Mouse (Mus musculus) heart, embryonic 12.5 days (tissue): ENCODE results near the gene Ubp1. TPM values are rescaled to one million over a fixed set of nuclear protein-coding genes. Genes with fewer than 3 reads are reported as not detected.

Source experiments
- ATAC-seq: fragments of 200-750 bp; cut with Nextera tagmentation; 2 replicates; pipeline ENCODE4 v1.8.0; 2017; ENCODE audit warnings: moderate TSS enrichment, moderate library complexity; ENCODE audit not compliant: insufficient number of reproducible peaks, low FRiP score
- H3K27ac ChIP-seq: fragments of 300-500 bp; sonication (generic); 2 replicates; pipeline ENCODE4 v1.5.1; 2016; ENCODE audit warnings: mild to moderate bottlenecking, moderate library complexity; ENCODE audit not compliant: poor library complexity, severe bottlenecking
- H3K27me3 ChIP-seq: fragments of 300-500 bp; sonication (generic); replicated peaks from 2 replicates; pipeline ENCODE4 v1.6.1; 2016; ENCODE audit warnings: mild to moderate bottlenecking, moderate library complexity
- H3K36me3 ChIP-seq: fragments of 300-500 bp; sonication (generic); 2 replicates; pipeline ENCODE4 v1.6.1; 2016; ENCODE audit warnings: mild to moderate bottlenecking, moderate library complexity
- H3K4me1 ChIP-seq: fragments of 300-500 bp; sonication (generic); replicated peaks from 2 replicates; pipeline ENCODE4 v1.6.1; 2016; ENCODE audit warnings: mild to moderate bottlenecking
- H3K4me2 ChIP-seq: fragments of 300-500 bp; sonication (generic); 2 replicates; pipeline ENCODE4 v1.6.1; 2016; ENCODE audit warnings: mild to moderate bottlenecking, moderate library complexity
- H3K4me3 ChIP-seq: fragments of 300-500 bp; sonication (generic); 2 replicates; pipeline ENCODE4 v1.5.1; 2016; ENCODE audit warnings: mild to moderate bottlenecking
- H3K9ac ChIP-seq: fragments of 300-500 bp; sonication (generic); 2 replicates; pipeline ENCODE4 v1.6.1; 2016; ENCODE audit warnings: mild to moderate bottlenecking, moderate library complexity
- H3K9me3 ChIP-seq: fragments of 300-500 bp; sonication (generic); replicated peaks from 2 replicates; pipeline ENCODE4 v1.6.1; 2016; ENCODE audit warnings: mild to moderate bottlenecking, moderate library complexity
- WGBS: fragments of 180-500 bp; shearing (Covaris S2); methylation state at CpG from one replicate; pipeline ENCODE4 v1.1.7; 2016; 5-methylcytosine and 5-hydroxymethylcytosine counted together
- polyA plus RNA-seq: library from polyadenylated mRNA; unstranded; fragments of >200 nt; fragmentation: Nextera tagmentation; extraction: Ambion mirVana; gene quantifications from 2 replicates; pipeline ENCODE4 v1.2.1, GENCODE M21; 2016

Ubp1 gene
- polyA plus RNA-seq, 1 experiment from 2014 or later, result 34.3 TPM

DNA sequence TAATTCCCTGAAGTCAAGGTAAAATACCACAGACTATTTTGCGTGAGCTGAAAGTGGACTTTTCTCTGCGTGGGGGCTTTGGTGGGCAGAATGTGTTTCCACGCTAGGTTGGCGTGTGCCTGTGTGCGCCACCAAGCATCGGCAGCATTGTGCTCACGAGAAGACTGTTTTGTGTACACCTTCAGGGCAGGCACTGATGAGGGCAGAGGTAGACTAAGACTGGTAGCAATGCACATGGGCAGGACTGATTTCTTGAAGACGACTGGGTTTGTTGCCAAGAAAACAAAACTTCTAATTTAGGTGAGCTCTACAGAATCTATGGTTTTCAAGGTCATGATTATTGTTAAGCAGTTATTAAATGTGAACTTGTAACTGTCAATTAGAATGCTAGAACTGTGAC is 38.7 kb downstream of the Ubp1 start:
- Histone ChIP-seq H3K27ac (peak overlapping the region; percentile 9; the same call in 1 of the 2 replicates), H3K4me2 (no peak overlapping the region), H3K9ac (no peak overlapping the region), H3K36me3 (peaks cover 81% of the 10 kb centered on the region), H3K4me3 (no peak overlapping the region), H3K9me3 (no peaks in the 10 kb centered on the region), H3K4me1 (no peaks in the 10 kb centered on the region), H3K27me3 (no peaks in the 10 kb centered on the region)
- no peak for ATAC-seq
- 80% methylated on average over 8 of the region's 8 CpGs for WGBS

DNA sequence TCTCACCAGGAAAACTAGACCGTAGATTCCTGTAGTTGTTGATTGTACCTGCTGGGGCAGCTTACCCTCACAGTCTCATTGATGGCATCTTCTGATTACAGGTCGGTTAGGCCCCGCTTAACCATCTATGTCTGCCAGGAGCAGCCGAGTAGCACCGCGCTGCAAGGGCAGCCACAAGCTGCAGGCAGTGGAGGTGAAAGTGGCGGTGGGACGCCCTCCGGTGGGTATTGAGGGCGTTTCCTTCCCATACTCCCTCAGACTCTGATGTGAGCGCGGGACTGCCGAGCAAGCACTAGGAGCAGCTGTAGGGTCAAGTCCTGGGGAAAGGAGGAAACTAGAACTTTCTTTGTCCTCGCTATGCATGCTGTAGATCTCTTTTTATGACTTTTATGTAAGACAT is 39.3 kb downstream of the Ubp1 start:
- Histone ChIP-seq H3K27ac (no peak overlapping the region), H3K4me2 (0 out of 2 replicates have a peak overlapping the region, but pooled peaks have one; percentile 0), H3K9ac (no peak overlapping the region), H3K27me3 (no peaks in the 10 kb centered on the region), H3K4me3 (peak overlapping the region; percentile 11; the same call in 1 of the 2 replicates), H3K36me3 (peaks cover 82% of the 10 kb centered on the region), H3K4me1 (no peaks in the 10 kb centered on the region), H3K9me3 (no peaks in the 10 kb centered on the region)
- WGBS, result 88% methylated on average over 14 of the region's 14 CpGs
- ATAC-seq, result peak; percentile 74; the same call in 1 of the 2 replicates

DNA sequence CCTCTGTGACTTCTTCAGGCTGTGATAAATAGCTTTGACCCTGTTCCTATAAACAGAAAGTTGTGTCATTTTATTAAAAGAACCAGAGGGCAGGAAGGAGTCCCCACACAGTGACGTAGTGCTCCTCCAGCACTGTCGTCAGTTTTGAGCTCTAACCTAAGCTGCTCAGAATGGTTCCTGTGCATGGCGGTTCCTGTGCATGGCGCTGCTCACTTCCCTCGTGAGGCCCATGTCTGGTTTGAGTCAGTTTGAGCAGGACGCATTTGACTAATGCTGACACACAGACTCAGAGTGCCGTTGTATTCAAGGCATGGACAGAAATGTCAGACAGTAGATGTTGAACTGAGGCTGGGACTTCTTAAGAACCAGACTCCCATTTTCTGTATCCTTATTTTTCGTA is 40.9 kb downstream of the Ubp1 start:
- Histone ChIP-seq H3K9ac (no peak overlapping the region), H3K4me1 (no peaks in the 10 kb centered on the region), H3K9me3 (no peaks in the 10 kb centered on the region), H3K4me2 (no peak overlapping the region), H3K36me3 (peaks cover 85% of the 10 kb centered on the region), H3K27ac (no peak overlapping the region), H3K4me3 (no peak overlapping the region), H3K27me3 (no peaks in the 10 kb centered on the region)
- ATAC-seq, result no peak
- WGBS, result 73% methylated on average over 8 of the region's 8 CpGs

DNA sequence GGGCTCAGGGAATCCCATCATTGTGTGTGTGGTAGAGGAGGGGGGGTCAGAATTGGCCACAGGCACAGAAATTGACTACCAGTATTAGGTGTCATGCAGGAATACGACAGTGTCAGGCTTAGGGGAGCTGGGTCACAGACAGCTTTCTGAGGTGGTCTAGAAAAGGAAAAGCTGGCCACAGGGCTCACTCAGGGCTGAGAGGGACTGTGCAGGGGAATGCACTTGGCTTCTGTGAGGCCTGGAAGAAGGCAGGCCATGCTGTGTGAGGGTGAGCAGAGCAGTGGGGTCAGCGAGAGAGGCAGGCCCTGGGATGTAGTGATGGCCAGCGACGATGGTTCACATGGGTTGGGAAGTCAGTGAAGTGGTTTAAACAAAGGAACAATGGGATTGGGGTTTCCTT is 43.1 kb downstream of the Ubp1 start:
- ATAC-seq, result no peak
- no peak overlapping the region for H3K4me3 ChIP-seq
- peaks cover 85% of the 10 kb centered on the region for H3K36me3 ChIP-seq
- no peak overlapping the region for H3K9ac ChIP-seq
- no peak overlapping the region for H3K27ac ChIP-seq
- H3K9me3 ChIP-seq, result no peaks in the 10 kb centered on the region
- no peaks in the 10 kb centered on the region for H3K4me1 ChIP-seq
- no peak overlapping the region for H3K4me2 ChIP-seq
- no peaks in the 10 kb centered on the region for H3K27me3 ChIP-seq
- 90% methylated on average over 4 of the region's 4 CpGs for WGBS

DNA sequence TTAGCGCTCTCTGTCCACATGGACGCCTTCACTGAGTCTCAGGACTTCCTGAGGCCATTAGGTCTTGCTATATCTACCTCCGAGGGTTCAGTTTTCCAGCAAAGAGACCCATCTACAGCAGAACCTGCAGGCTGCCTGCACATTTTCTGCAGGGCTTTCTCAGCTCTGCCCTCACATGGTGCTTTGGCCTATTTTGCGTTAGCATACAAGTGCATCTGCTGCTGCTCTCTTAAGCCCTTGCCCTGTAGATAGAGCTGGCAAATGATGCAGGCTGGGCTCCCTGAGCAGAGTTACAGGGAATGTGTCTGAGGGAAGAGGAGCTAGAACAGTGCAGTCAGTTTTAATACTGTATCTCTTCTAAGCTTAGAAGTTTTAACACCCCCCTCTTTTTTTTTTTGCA is 44.2 kb downstream of the Ubp1 start:
- WGBS, result 91% methylated on average over 4 of the region's 4 CpGs
- H3K36me3 ChIP-seq, result peaks cover 84% of the 10 kb centered on the region
- H3K9ac ChIP-seq, result no peak overlapping the region
- no peak overlapping the region for H3K4me2 ChIP-seq
- no peaks in the 10 kb centered on the region for H3K27me3 ChIP-seq
- no peaks in the 10 kb centered on the region for H3K9me3 ChIP-seq
- H3K4me1 ChIP-seq, result peaks cover under 1% of the 10 kb centered on the region; the same call in 1 of the 2 replicates
- H3K4me3 ChIP-seq, result no peak overlapping the region
- no peak overlapping the region for H3K27ac ChIP-seq
- no peak for ATAC-seq

DNA sequence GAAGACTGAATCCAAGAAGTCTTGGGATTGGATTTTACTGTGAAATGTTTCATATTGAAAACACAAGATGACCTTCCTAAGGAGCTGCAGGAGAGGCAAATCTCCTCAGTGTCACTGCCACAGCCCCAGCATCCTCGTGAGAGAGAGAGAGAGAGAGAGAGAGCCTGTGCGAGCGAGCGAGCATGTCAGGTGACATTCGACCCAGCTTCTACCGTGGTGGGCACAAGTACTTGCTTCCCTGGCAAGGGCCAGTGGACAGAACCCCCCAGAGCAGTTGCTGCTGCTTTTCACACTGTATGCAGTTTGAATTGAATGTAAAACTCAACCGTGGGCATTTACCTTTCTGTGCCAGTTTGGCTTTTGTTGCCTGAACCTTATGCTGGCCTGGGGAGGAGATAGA is 44.7 kb downstream of the Ubp1 start:
- no peak overlapping the region for H3K4me3 ChIP-seq
- no peaks in the 10 kb centered on the region for H3K9me3 ChIP-seq
- 80% methylated on average over 7 of the region's 7 CpGs for WGBS
- peaks cover 80% of the 10 kb centered on the region for H3K36me3 ChIP-seq
- no peak overlapping the region for H3K4me2 ChIP-seq
- H3K4me1 ChIP-seq, result peaks cover 6% of the 10 kb centered on the region
- no peak overlapping the region for H3K9ac ChIP-seq
- H3K27me3 ChIP-seq, result no peaks in the 10 kb centered on the region
- no peak for ATAC-seq
- no peak overlapping the region for H3K27ac ChIP-seq

DNA sequence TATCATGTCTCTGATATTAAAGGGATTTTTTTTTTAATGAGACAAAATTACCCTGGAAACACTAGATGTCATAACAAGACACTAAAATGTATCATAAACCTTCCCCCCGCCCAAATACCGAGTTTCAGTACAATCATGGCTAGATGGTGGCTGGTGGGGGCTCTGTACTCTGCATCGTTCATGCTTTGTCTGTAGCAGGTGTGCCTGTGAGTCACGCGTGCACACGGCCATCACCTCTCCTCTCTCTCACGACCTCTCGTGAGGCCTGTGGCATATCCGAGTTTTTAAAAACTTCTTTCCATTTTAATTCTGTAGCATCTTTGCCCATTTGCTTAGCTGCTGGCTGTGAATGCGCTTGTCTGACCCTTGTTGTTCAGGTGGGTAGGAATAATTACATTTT is 45.5 kb downstream of the Ubp1 start:
- H3K4me3 ChIP-seq, result no peak overlapping the region
- H3K4me2 ChIP-seq, result no peak overlapping the region
- H3K9me3 ChIP-seq, result no peaks in the 10 kb centered on the region
- 92% methylated on average over 10 of the region's 10 CpGs for WGBS
- no peak overlapping the region for H3K27ac ChIP-seq
- H3K4me1 ChIP-seq, result peaks cover 11% of the 10 kb centered on the region
- H3K27me3 ChIP-seq, result no peaks in the 10 kb centered on the region
- ATAC-seq, result no peak
- peaks cover 72% of the 10 kb centered on the region for H3K36me3 ChIP-seq
- H3K9ac ChIP-seq, result no peak overlapping the region

DNA sequence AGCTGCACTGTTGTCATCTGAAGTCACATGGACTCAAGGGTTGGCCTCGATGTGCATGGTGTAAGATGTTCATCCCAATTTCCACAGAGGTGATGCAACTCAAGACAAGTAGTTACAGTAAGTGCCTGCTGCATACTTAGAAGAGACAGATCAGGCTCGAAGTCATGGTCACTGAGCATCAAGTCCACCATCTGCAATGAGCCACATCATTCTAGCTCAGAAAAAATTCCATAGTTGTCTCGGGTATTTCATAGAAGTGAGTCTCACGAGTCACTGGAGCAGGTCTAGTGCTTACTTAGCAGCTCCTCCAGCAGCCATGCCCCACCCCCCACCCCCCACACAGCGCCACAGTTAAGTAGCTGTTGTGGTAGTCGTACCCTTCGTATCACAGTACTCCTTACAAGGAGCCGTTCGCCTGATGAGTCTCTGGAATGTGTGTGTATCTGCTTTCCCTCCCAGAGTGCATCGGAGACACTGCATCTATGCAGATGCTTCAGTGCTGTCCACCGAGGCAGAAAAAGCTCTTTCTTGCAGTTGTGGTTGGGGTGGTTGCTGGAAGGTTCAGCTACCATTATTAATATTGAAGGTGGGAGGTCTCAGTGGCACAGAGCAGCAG is 46.6 kb downstream of the Ubp1 start:
- WGBS, result 72% methylated on average over 11 of the region's 11 CpGs
- H3K9me3 ChIP-seq, result no peaks in the 10 kb centered on the region
- H3K27ac ChIP-seq, result no peak overlapping the region
- no peak overlapping the region for H3K4me3 ChIP-seq
- ATAC-seq, result 0 out of 2 replicates have a peak, but pooled peaks have one; percentile 16
- no peaks in the 10 kb centered on the region for H3K27me3 ChIP-seq
- no peak overlapping the region for H3K9ac ChIP-seq
- H3K4me2 ChIP-seq, result no peak overlapping the region
- H3K4me1 ChIP-seq, result peaks cover 20% of the 10 kb centered on the region
- H3K36me3 ChIP-seq, result peaks cover 67% of the 10 kb centered on the region

DNA sequence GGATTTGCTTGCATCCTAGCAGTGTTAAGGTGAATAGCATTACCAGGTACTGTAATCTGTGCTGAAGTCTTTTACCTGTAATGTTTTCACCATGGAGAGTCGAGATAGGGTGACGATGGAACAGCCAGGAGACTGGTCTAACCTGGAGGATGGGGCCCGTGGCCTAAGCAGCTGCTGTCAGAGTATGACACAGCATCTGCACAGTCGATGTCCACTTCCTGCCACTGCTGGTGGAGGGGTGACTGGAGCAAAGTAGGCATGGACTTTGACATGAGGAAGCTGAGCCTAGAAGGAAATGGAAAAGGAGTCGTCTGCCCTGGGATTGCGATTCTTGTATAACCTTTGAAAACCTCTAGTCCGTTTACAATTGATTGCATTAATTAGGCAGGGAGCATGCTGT is 47.9 kb downstream of the Ubp1 start:
- H3K9me3 ChIP-seq, result no peaks in the 10 kb centered on the region
- no peak overlapping the region for H3K4me3 ChIP-seq
- H3K27ac ChIP-seq, result no peak overlapping the region
- peaks cover 25% of the 10 kb centered on the region for H3K4me1 ChIP-seq
- no peak overlapping the region for H3K9ac ChIP-seq
- H3K4me2 ChIP-seq, result no peak overlapping the region
- no peak for ATAC-seq
- no peaks in the 10 kb centered on the region for H3K27me3 ChIP-seq
- 78% methylated on average over 7 of the region's 7 CpGs for WGBS
- peaks cover 57% of the 10 kb centered on the region for H3K36me3 ChIP-seq

DNA sequence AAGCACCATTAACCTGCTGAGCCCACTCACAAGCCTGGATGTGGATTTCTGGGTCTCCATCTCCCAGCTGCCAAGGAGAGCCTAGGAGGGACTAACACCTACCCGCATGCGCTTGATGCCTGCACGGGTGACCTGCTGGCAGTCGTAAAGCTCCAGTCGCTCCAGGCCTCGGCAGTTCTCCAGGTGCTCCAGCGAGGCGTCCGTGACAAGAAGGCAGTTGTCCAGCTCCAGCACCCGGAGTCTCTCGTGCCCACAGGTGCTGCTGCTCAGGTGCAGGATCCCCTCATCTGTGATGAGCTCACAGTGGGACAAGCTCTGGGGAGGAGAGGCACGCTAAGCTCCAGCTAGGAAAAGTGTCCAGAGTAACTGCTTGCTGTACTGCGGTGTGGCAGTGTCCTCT is 48.6 kb downstream of the Ubp1 start:
- WGBS, result 91% methylated on average over 13 of the region's 13 CpGs
- ATAC-seq, result no peak
- H3K27me3 ChIP-seq, result no peaks in the 10 kb centered on the region
- no peak overlapping the region for H3K4me3 ChIP-seq
- no peak overlapping the region for H3K4me2 ChIP-seq
- H3K9me3 ChIP-seq, result no peaks in the 10 kb centered on the region
- H3K9ac ChIP-seq, result no peak overlapping the region
- H3K36me3 ChIP-seq, result peaks cover 50% of the 10 kb centered on the region
- H3K27ac ChIP-seq, result no peak overlapping the region
- H3K4me1 ChIP-seq, result peaks cover 25% of the 10 kb centered on the region

DNA sequence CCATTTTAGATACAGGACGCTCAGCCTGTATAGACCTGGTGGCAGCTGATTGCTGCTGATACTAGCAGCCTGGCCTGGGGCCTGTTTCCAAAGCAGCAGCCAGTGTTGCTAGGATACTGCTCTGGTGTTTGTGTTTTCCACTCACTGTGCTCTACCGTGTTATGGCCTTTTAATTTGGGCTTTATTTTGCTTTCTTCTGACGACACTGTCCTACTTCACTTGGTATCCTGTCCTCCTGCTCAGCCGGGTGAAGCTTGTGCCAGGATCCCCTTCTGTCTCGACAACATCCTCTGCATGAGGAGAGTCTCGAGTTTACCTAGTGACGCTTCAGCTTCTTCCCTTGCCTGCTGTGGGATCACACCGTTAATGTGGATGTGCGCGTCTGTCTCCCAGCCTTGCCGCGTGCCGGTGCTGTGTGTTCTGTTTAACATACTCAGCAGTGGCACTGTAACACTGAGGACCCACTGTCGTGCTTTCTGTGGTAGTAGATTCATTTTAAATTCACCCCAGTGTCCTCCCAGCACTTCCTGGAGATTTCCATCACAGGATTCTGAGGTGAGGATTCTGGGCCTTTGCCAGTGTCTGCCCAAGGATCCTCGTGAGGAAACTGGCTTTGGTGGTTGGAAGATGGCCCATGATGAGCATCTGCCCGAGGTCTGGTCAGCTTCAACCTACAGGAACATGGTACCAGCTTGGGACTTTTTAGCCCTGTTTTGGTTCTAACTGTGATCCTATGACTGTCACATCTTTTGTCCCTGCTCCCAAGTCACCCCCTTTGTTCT is 50.6 kb downstream of the Ubp1 start:
- ATAC-seq, result no peak
- 56% methylated on average over 16 of the region's 16 CpGs for WGBS
- peaks cover 32% of the 10 kb centered on the region for H3K36me3 ChIP-seq
- H3K27me3 ChIP-seq, result no peaks in the 10 kb centered on the region
- H3K4me1 ChIP-seq, result peaks cover 30% of the 10 kb centered on the region
- peak overlapping the region; percentile 23; the same call in 1 of the 2 replicates for H3K4me2 ChIP-seq
- H3K9ac ChIP-seq, result no peak overlapping the region; the same call in 1 of the 2 replicates
- H3K4me3 ChIP-seq, result no peak overlapping the region
- peak overlapping the region; percentile 55 for H3K27ac ChIP-seq
- H3K9me3 ChIP-seq, result no peaks in the 10 kb centered on the region
